Mouse (Mus musculus): ENCODE results near the gene Hspa1l. TPM values are rescaled to one million over a fixed set of nuclear protein-coding genes. Genes with fewer than 3 reads are reported as not detected.
A peak's percentile ranks its signal among the peaks of the same experiment; 100 is the strongest.

The Hspa1l gene
- polyA plus RNA-seq, 1 experiment from 2014 or later: 0.93 TPM

DNA sequence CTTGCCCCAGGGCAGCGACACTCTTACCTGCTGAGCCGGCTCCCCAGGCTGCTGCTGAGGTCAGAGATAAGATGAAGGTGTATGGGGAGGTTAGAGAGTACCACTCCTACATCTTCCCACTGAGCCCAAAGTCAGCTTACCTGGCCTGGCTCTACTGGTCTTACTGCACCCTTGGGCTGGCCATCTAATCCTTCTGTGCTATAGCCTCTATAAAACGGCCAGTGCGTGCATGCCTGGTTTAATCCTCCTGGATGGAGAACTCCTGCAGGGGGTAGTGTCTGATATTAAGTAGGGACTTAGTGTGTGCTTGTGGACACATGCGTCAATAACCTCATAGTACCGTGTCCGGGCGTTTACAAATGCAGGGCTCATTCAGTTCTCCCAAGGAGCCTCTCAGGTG is 48.0 kb downstream of the Hspa1l start:
- Histone ChIP-seq H3K9ac (ENCODE audit: low read depth, low read length) (no peak overlapping the region), H3K4me1 (replicated peaks; ENCODE audit: control insufficient read depth, insufficient read depth, low read length) (peaks cover 4% of the 10 kb centered on the region; the same call in 1 of the 2 replicates), H3K4me2 (replicated peaks; ENCODE audit: low read depth, low read length) (no peak overlapping the region), H3K36me3 (ENCODE audit: control insufficient read depth, insufficient read depth, low read length) (0 out of 2 replicates have a peak, but pooled peaks cover 5% of the 10 kb centered on the region), H3K27ac (ENCODE audit: low read depth, low read length) (no peak overlapping the region), H3K27me3 (ENCODE audit: control insufficient read depth, insufficient read depth, low read length) (no peaks in the 10 kb centered on the region), H3K4me3 (ENCODE audit: low read depth, low read length) (no peak overlapping the region), H3K9me3 (ENCODE audit: control insufficient read depth, low read length) (no peaks in the 10 kb centered on the region)
- ATAC-seq (ENCODE audit: low FRiP score): no peak
- 89% methylated on average over 8 of the region's 8 CpGs for WGBS
- no peak for DNase-seq (ENCODE audit: low spot score)

- H3K27ac ChIP-seq (ENCODE audit: low read depth, low read length): no peak overlapping the region
- no peaks in the 10 kb centered on the region for H3K27me3 ChIP-seq (ENCODE audit: control insufficient read depth, insufficient read depth, low read length)
- 0 out of 2 replicates have a peak, but pooled peaks cover under 1% of the 10 kb centered on the region for H3K36me3 ChIP-seq (ENCODE audit: control insufficient read depth, insufficient read depth, low read length)
- H3K4me3 ChIP-seq (ENCODE audit: low read depth, low read length): no peak overlapping the region
- peak; percentile 83 for ATAC-seq (ENCODE audit: low FRiP score)
- peak; percentile 96 for DNase-seq (ENCODE audit: low spot score)
- WGBS: 5% methylated on average over 17 of the region's 17 CpGs
- peak overlapping the region; percentile 40; the same call in 1 of the 2 replicates for H3K9ac ChIP-seq (ENCODE audit: low read depth, low read length)
- H3K4me1 ChIP-seq (replicated peaks; ENCODE audit: control insufficient read depth, insufficient read depth, low read length): peaks cover 4% of the 10 kb centered on the region
- H3K4me2 ChIP-seq (replicated peaks; ENCODE audit: low read depth, low read length): 0 out of 2 replicates have a peak overlapping the region, but pooled peaks have one; percentile 24
- no peaks in the 10 kb centered on the region for H3K9me3 ChIP-seq (ENCODE audit: control insufficient read depth, low read length)
These were observed 48.8 kb downstream of the Hspa1l start for GRCm38 (mm10) chr17:35021163-35021808.

DNA sequence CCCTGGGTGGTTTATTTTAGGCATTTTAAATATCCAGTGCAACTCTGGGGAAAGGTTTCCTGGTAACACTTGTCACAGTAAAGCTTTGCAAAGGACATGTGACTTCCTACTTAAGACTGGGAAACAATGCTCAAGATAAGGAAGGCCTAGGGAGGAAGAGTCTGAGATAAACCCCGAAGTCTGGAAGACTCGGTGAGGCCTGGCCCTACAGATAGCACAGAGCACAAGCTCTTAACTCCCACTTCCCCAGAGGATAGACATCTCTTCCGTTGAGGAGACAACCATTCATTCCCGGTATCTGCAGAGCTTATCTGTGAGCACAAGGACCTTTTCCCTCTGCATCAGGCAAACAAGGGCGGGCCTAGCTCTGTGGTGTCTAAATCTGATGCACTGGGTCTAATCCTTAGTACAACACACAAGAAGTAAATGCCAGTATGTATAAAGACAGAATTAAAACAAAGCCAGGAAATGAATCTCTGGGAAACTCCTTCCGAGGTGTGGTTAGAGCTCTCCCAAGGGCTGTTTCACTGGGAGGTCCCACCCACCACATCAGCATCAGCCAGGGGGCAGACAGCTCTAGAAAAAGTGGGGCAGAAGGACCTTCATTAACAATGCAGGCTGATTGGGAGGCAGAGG is 49.5 kb downstream of the Hspa1l start:
- 66% methylated on average over 6 of the region's 6 CpGs for whole genome bisulfite sequencing
- Histone ChIP-seq H3K36me3 (ENCODE audit: control insufficient read depth, insufficient read depth, low read length) (no peaks in the 10 kb centered on the region), H3K27me3 (ENCODE audit: control insufficient read depth, insufficient read depth, low read length) (no peaks in the 10 kb centered on the region), H3K27ac (ENCODE audit: low read depth, low read length) (no peak overlapping the region), H3K4me3 (ENCODE audit: low read depth, low read length) (no peak overlapping the region), H3K4me2 (replicated peaks; ENCODE audit: low read depth, low read length) (no peak overlapping the region), H3K4me1 (replicated peaks; ENCODE audit: control insufficient read depth, insufficient read depth, low read length) (peaks cover 4% of the 10 kb centered on the region), H3K9ac (ENCODE audit: low read depth, low read length) (peak overlapping the region; percentile 40; the same call in 1 of the 2 replicates), H3K9me3 (ENCODE audit: control insufficient read depth, low read length) (no peaks in the 10 kb centered on the region)
- DNase-seq (ENCODE audit: low spot score): peak; percentile 21
- ATAC-seq (ENCODE audit: low FRiP score): no peak

DNA sequence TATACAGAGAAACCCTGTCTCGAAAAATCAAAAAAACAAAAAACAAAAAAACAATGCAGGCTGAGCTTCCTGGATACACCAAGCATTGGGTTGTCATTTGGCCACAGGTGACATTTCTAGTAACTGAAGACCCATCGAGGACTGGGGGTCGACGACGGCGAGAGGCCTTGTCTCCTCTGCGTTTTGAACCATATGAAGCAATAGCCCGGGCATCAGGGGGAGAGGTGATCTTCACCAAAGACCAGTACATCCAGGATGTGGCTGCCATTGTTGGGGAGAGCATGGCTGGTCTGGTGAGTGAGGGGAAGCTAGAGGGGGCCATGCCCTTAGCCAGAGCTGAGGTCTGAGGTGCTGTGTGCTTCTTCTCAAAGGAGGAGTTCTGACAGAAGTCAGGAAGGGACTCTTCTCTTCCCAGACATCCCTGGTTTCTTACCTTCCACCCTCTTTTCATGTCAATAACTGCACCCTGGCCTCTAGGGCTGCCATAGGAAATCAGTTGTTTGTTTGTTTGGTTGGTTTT is 50.1 kb downstream of the Hspa1l start:
- no peak overlapping the region for H3K27ac ChIP-seq (ENCODE audit: low read depth, low read length)
- H3K4me1 ChIP-seq (replicated peaks; ENCODE audit: control insufficient read depth, insufficient read depth, low read length): peaks cover 6% of the 10 kb centered on the region
- no peak for ATAC-seq (ENCODE audit: low FRiP score)

DNA sequence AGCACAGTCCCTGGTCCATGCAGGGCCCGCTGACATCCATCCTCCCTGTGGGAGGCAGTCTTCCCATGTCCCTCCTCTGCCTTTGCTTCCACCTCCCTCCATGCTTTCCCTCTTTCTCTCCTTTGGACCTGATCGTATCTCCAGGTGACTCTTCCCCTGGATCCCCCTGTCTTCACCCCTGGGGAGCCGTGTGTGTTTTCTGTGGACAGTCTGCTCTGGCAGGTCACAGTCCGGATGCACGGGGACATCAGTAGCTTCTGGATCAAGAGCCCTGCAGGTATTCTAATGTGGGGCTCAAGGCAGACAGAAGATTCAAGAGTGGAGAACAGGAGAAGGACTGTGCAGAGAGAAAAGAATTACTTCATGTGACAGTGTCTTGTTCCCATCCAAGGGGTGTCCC is 50.7 kb downstream of the Hspa1l start:
- H3K27ac ChIP-seq (ENCODE audit: low read depth, low read length): no peak overlapping the region
- peaks cover 6% of the 10 kb centered on the region for H3K4me1 ChIP-seq (replicated peaks; ENCODE audit: control insufficient read depth, insufficient read depth, low read length)
- no peak for DNase-seq (ENCODE audit: low spot score)
- 85% methylated on average over 5 of the region's 5 CpGs for WGBS
- H3K36me3 ChIP-seq (ENCODE audit: control insufficient read depth, insufficient read depth, low read length): no peaks in the 10 kb centered on the region
- H3K9ac ChIP-seq (ENCODE audit: low read depth, low read length): no peak overlapping the region
- H3K4me2 ChIP-seq (replicated peaks; ENCODE audit: low read depth, low read length): no peak overlapping the region
- no peaks in the 10 kb centered on the region for H3K27me3 ChIP-seq (ENCODE audit: control insufficient read depth, insufficient read depth, low read length)
- no peak for ATAC-seq (ENCODE audit: low FRiP score)
- H3K9me3 ChIP-seq (ENCODE audit: control insufficient read depth, low read length): no peaks in the 10 kb centered on the region
- H3K4me3 ChIP-seq (ENCODE audit: low read depth, low read length): no peak overlapping the region

More for the DNA sequence above, 50.1 kb downstream of the Hspa1l start:
- 93% methylated on average over 8 of the region's 8 CpGs for WGBS
- DNase-seq (ENCODE audit: low spot score): no peak
- Histone ChIP-seq H3K9ac (ENCODE audit: low read depth, low read length) (no peak overlapping the region), H3K9me3 (ENCODE audit: control insufficient read depth, low read length) (no peaks in the 10 kb centered on the region), H3K27me3 (ENCODE audit: control insufficient read depth, insufficient read depth, low read length) (no peaks in the 10 kb centered on the region), H3K4me3 (ENCODE audit: low read depth, low read length) (no peak overlapping the region), H3K4me2 (replicated peaks; ENCODE audit: low read depth, low read length) (no peak overlapping the region), H3K36me3 (ENCODE audit: control insufficient read depth, insufficient read depth, low read length) (no peaks in the 10 kb centered on the region)

DNA sequence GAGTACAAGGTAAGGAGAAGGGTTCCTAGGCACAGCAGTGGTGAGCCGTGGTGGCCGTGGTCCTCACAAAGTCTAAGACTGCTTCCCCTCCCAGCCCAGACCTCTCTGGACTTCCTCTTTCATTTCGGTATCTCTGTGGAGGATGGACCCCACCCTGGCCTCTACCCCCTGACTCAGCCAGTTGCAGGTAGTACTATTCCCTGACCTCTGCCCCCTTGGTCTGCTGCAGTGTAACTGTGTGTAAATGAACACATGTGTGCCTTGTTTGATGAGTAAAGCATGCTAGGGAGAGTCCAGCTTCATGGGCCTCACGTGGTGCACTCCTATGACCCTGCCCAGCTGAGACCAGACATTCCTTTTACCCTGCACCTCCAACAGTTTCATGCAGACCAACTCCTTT is 51.3 kb downstream of the Hspa1l start:
- Histone ChIP-seq H3K27me3 (ENCODE audit: control insufficient read depth, insufficient read depth, low read length) (no peaks in the 10 kb centered on the region), H3K4me1 (replicated peaks; ENCODE audit: control insufficient read depth, insufficient read depth, low read length) (peaks cover 6% of the 10 kb centered on the region), H3K4me2 (replicated peaks; ENCODE audit: low read depth, low read length) (no peak overlapping the region), H3K9ac (ENCODE audit: low read depth, low read length) (no peak overlapping the region), H3K36me3 (ENCODE audit: control insufficient read depth, insufficient read depth, low read length) (no peaks in the 10 kb centered on the region), H3K27ac (ENCODE audit: low read depth, low read length) (no peak overlapping the region), H3K4me3 (ENCODE audit: low read depth, low read length) (no peak overlapping the region), H3K9me3 (ENCODE audit: control insufficient read depth, low read length) (no peaks in the 10 kb centered on the region)
- no peak for ATAC-seq (ENCODE audit: low FRiP score)
- WGBS: 79% methylated on average over 4 of the region's 4 CpGs
- no peak for DNase-seq (ENCODE audit: low spot score)

DNA sequence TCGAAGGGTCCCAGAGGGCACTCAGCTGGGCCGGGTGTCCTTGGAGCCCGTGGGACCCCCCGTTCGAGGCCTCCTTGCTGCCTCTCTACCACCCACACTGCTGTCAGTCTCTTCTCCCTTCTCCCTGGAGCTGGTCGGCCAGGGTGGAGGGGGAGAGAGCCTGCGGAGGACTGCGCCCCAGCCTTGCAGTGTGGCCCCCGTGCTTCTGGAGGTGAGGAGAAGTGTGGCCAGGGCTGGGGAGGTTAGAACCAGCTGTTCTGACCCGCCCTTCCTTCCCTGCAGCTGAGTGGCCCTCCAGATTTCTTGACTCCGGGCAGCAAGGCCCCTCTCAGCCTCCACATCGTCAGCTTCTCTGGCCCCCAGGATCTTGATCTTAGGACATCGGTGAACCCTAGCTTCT is 51.8 kb downstream of the Hspa1l start:
- peaks cover 6% of the 10 kb centered on the region for H3K4me1 ChIP-seq (replicated peaks; ENCODE audit: control insufficient read depth, insufficient read depth, low read length)
- no peak for DNase-seq (ENCODE audit: low spot score)

GRCm38 (mm10) chr17:35024691-35025488 is 52.4 kb downstream of the Hspa1l start:
- Histone ChIP-seq H3K9me3 (ENCODE audit: control insufficient read depth, low read length) (no peaks in the 10 kb centered on the region), H3K36me3 (ENCODE audit: control insufficient read depth, insufficient read depth, low read length) (no peaks in the 10 kb centered on the region), H3K4me2 (replicated peaks; ENCODE audit: low read depth, low read length) (no peak overlapping the region), H3K9ac (ENCODE audit: low read depth, low read length) (no peak overlapping the region), H3K4me3 (ENCODE audit: low read depth, low read length) (no peak overlapping the region), H3K27me3 (ENCODE audit: control insufficient read depth, insufficient read depth, low read length) (no peaks in the 10 kb centered on the region), H3K27ac (ENCODE audit: low read depth, low read length) (no peak overlapping the region), H3K4me1 (replicated peaks; ENCODE audit: control insufficient read depth, insufficient read depth, low read length) (peaks cover 10% of the 10 kb centered on the region)
- WGBS: 56% methylated on average over 10 of the region's 10 CpGs
- ATAC-seq (ENCODE audit: low FRiP score) (no peak), DNase-seq (ENCODE audit: low spot score) (no peak)

More for the DNA sequence above, 51.8 kb downstream of the Hspa1l start:
- H3K4me2 ChIP-seq (replicated peaks; ENCODE audit: low read depth, low read length): no peak overlapping the region
- no peaks in the 10 kb centered on the region for H3K36me3 ChIP-seq (ENCODE audit: control insufficient read depth, insufficient read depth, low read length)
- no peak overlapping the region for H3K9ac ChIP-seq (ENCODE audit: low read depth, low read length)
- H3K9me3 ChIP-seq (ENCODE audit: control insufficient read depth, low read length): no peaks in the 10 kb centered on the region
- ATAC-seq (ENCODE audit: low FRiP score): no peak
- H3K4me3 ChIP-seq (ENCODE audit: low read depth, low read length): no peak overlapping the region
- H3K27me3 ChIP-seq (ENCODE audit: control insufficient read depth, insufficient read depth, low read length): no peaks in the 10 kb centered on the region
- no peak overlapping the region for H3K27ac ChIP-seq (ENCODE audit: low read depth, low read length)
- 81% methylated on average over 13 of the region's 13 CpGs for WGBS
